In the genomic region with DNA sequence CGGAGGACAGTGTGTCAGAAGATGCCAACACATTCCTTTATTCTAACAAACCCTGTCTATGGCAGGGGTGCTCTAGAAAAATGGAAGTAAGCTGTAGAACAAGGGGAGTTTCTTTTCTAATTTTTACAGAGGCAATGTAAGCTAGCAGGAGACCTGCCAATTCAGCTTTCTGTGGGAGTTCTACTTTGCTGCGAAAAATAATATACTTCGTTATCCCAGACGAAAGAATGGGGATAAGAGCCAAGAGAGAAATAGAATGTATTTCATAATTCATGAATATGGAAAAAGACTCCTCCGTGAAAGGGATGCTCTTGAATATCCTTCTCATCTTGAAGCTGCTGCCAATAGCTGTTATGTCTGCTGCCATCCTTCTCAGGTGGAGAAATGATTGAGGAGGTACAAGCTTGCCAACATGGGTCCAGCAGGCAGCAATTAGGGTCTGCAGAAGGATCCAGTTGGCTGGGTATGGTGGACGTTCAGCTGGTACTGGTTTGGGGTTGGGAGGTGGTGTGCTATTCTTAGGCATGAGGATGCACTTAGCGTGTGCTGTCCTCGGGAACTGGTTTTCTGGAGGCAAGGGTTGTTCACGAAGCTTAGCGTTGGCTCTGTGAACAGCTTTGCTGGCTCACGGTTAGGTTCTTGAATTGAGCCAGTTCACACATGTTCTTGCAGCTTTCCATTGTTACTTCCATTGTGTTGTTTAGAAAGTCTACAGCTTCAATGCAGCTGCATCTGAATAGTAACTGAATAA, we compare ENCODE assay signal across 16 mouse cellular contexts.
A peak's percentile ranks its signal among the peaks of the same experiment; 100 is the strongest.
DNase-seq lines count a peak whose midpoint lies in the region; ATAC-seq lines count a peak whose summit lies in the region.
"Had no signal": no experiment of that assay in that cellular context is flagged by ENCODE, and none has a peak within 500 bp of the region (broad histone marks: within the 10 kb centered on the region; RNA-seq: fewer than 3 reads in every experiment).

No protein-coding gene starts in this region.

- no peak overlapping the region for H3K9ac ChIP-seq in midbrain, embryonic 13.5 days (replicated peaks)
- H3K9ac ChIP-seq: hindbrain, embryonic 12.5 days; limb, embryonic 13.5 days; liver, embryonic 15.5 days had no signal

- H3K4me3 ChIP-seq in midbrain, embryonic 13.5 days (replicated peaks): no peak overlapping the region
- H3K4me3 ChIP-seq: hindbrain, embryonic 12.5 days; limb, embryonic 13.5 days; liver, embryonic 15.5 days had no signal

- H3K9me3 ChIP-seq in midbrain, embryonic 13.5 days: no peaks in the 10 kb centered on the region
- H3K9me3 ChIP-seq: hindbrain, embryonic 12.5 days; limb, embryonic 13.5 days; liver, embryonic 15.5 days had no signal

- no peaks in the 10 kb centered on the region for H3K27me3 ChIP-seq in midbrain, embryonic 13.5 days
- H3K27me3 ChIP-seq: hindbrain, embryonic 12.5 days; limb, embryonic 13.5 days; liver, embryonic 15.5 days had no signal

- H3K27ac ChIP-seq in midbrain, embryonic 13.5 days: no peak overlapping the region
- H3K27ac ChIP-seq: hindbrain, embryonic 12.5 days; limb, embryonic 13.5 days; liver, embryonic 15.5 days had no signal

- WGBS in midbrain, embryonic 13.5 days: 65% methylated on average over 11 of the region's 11 CpGs

- H3K36me3 ChIP-seq in midbrain, embryonic 13.5 days: no peaks in the 10 kb centered on the region
- H3K36me3 ChIP-seq: hindbrain, embryonic 12.5 days; limb, embryonic 13.5 days; liver, embryonic 15.5 days had no signal

- DNase-seq in frontal cortex, postnatal 14 days (ENCODE audit: low spot score in 2 of 2): no peak
- peak; percentile 47 to 61 for DNase-seq in right cerebral cortex, postnatal 10 days (ENCODE audit: low spot score in 2 of 2)
- DNase-seq in right cerebral cortex, postnatal 14 days: no peak
- peak; percentile 48 to 78 for DNase-seq in left cerebral cortex, adult 9 months (ENCODE audit: low spot score in 2 of 2)
- DNase-seq in adrenal gland, postnatal 36 days: no peak
- DNase-seq: cerebellum, adult 11 months; heart, adult 18-20 months; kidney, postnatal 10 days; thymus, adult 18-20 months had no signal

- H3K4me1 ChIP-seq in midbrain, embryonic 13.5 days (replicated peaks): peaks cover 3% of the 10 kb centered on the region; the same call in 1 of the 2 replicates
- H3K4me1 ChIP-seq: hindbrain, embryonic 12.5 days; limb, embryonic 13.5 days; liver, embryonic 15.5 days had no signal

- ATAC-seq in frontal cortex, adult (ENCODE audit: low TSS enrichment): peak; percentile 76
- no peak for ATAC-seq in midbrain, embryonic 13.5 days
- ATAC-seq: activated CD4-positive, CD25-positive, alpha-beta regulatory T cell, adult 4 months; intestine, embryonic 16.5 days had no signal

- H3K4me2 ChIP-seq in midbrain, embryonic 13.5 days (replicated peaks): no peak overlapping the region
- H3K4me2 ChIP-seq: hindbrain, embryonic 12.5 days; limb, embryonic 13.5 days; liver, embryonic 15.5 days had no signal

Comparison
In these comparisons a context has a peak if more than half of its experiments do, and no peak if none do; other contexts are left out.
1. DNase-seq: peak in right cerebral cortex, postnatal 10 days (2 of 2) and left cerebral cortex, adult 9 months (2 of 2); none in frontal cortex, postnatal 14 days (0 of 2), right cerebral cortex, postnatal 14 days (single experiment) and adrenal gland, postnatal 36 days (0 of 2).